ENCODE assay signal across 8 mouse cellular contexts in the genomic region with DNA sequence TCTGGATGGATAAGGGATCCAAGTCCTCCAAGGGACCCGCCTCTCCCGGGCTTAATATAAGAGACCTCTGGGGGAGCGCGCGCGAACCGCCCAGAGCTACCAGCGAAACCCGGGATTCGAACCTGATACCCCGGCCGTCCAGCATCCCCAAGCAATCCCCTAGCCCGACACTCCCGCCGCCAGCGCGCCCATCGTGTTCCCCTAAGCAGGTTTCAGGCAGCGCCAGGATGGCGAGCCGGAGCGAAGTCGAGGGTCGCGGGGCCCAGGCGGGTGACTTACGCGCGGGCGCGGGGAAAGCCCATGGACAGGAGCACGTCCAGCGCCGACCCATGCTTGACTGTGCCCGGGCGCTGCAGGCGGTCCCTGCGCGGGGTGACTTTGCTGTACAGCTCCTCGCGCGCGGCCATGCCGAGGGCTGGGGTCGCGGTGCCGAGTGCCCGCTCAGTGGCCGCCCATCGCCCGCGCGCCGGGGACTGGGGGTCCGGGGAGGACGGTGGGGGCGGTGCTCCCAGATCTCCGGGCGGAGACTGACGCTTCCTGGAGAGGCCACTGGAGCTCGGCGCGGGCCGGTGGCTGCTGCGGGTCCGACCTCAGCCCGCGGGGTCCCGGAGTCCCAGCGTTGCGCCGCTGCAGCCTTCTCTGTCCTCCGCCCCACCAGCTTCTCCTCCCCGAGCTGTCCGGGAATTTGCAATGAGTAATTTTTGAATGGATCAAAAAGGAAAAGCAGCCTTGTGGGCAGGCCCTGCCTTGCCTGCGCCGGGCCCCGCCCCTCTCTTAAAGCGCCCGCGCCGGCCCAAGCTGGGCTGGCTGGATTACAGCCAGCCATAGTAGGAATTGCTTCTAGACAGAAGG. TPM values are rescaled to one million over a fixed set of nuclear protein-coding genes. Genes with fewer than 3 reads are reported as not detected.
DNase-seq lines count a peak whose midpoint lies in the region; ATAC-seq lines count a peak whose summit lies in the region.

No protein-coding gene starts in this region.

- ATAC-seq in embryonic facial prominence, embryonic 12.5 days (ENCODE audit: insufficient number of reproducible peaks, insufficient read depth, low FRiP score, low TSS enrichment), result peak; percentile 80
- ATAC-seq in limb, embryonic 12.5 days (ENCODE audit: insufficient number of reproducible peaks, insufficient read depth, low FRiP score, low TSS enrichment, low read depth), result peak; percentile 88
- peak; percentile 92 for ATAC-seq in midbrain, embryonic 13.5 days

- H3K9ac ChIP-seq in embryonic facial prominence, embryonic 12.5 days, result peak overlapping the region; percentile 69
- H3K9ac ChIP-seq in limb, embryonic 12.5 days (replicated peaks), result peak overlapping the region; percentile 72
- peak overlapping the region; percentile 84 for H3K9ac ChIP-seq in midbrain, embryonic 13.5 days (replicated peaks)

- peaks cover 10% of the 10 kb centered on the region for H3K4me1 ChIP-seq in embryonic facial prominence, embryonic 12.5 days
- peaks cover 31% of the 10 kb centered on the region for H3K4me1 ChIP-seq in limb, embryonic 12.5 days (replicated peaks)
- H3K4me1 ChIP-seq in midbrain, embryonic 13.5 days (replicated peaks), result peaks cover 30% of the 10 kb centered on the region

- H3K27ac ChIP-seq in embryonic facial prominence, embryonic 12.5 days, result peak overlapping the region; percentile 59
- peak overlapping the region; percentile 73 for H3K27ac ChIP-seq in limb, embryonic 12.5 days
- H3K27ac ChIP-seq in midbrain, embryonic 13.5 days, result peak overlapping the region; percentile 90

- H3K9me3 ChIP-seq in embryonic facial prominence, embryonic 12.5 days, result 0 out of 2 replicates have a peak, but pooled peaks cover 2% of the 10 kb centered on the region
- no peaks in the 10 kb centered on the region for H3K9me3 ChIP-seq in limb, embryonic 12.5 days
- no peaks in the 10 kb centered on the region for H3K9me3 ChIP-seq in midbrain, embryonic 13.5 days

- under 1% methylated on average over 82 of the region's 82 CpGs for WGBS in embryonic facial prominence, embryonic 12.5 days
- WGBS in limb, embryonic 12.5 days, result under 1% methylated on average over 82 of the region's 82 CpGs
- under 1% methylated on average over 81 of the region's 82 CpGs for WGBS in midbrain, embryonic 13.5 days

- DNase-seq in layer of hippocampus, adult 11-12 months (ENCODE audit: low spot score), result peak; percentile 84
- no peak for DNase-seq in layer of hippocampus, adult 9-10 months (ENCODE audit: low spot score)
- DNase-seq in heart, adult 18-20 months, result peak; percentile 82 to 87
- peak; percentile 84 for DNase-seq in kidney, adult 18-20 months
- peak; percentile 35 to 63 for DNase-seq in spleen, adult 18-20 months

- H3K4me3 ChIP-seq in embryonic facial prominence, embryonic 12.5 days, result peak overlapping the region; percentile 61
- H3K4me3 ChIP-seq in limb, embryonic 12.5 days (replicated peaks), result peak overlapping the region; percentile 79
- H3K4me3 ChIP-seq in midbrain, embryonic 13.5 days (replicated peaks), result peak overlapping the region; percentile 65

- peak overlapping the region; percentile 88 for H3K4me2 ChIP-seq in embryonic facial prominence, embryonic 12.5 days (replicated peaks)
- H3K4me2 ChIP-seq in limb, embryonic 12.5 days, result peak overlapping the region; percentile 90
- H3K4me2 ChIP-seq in midbrain, embryonic 13.5 days (replicated peaks), result peak overlapping the region; percentile 63

- peaks cover 30% of the 10 kb centered on the region for H3K27me3 ChIP-seq in embryonic facial prominence, embryonic 12.5 days
- peaks cover 31% of the 10 kb centered on the region for H3K27me3 ChIP-seq in limb, embryonic 12.5 days
- H3K27me3 ChIP-seq in midbrain, embryonic 13.5 days, result peaks cover 23% of the 10 kb centered on the region

- H3K36me3 ChIP-seq in embryonic facial prominence, embryonic 12.5 days, result no peaks in the 10 kb centered on the region
- no peaks in the 10 kb centered on the region for H3K36me3 ChIP-seq in limb, embryonic 12.5 days
- H3K36me3 ChIP-seq in midbrain, embryonic 13.5 days, result no peaks in the 10 kb centered on the region

RNA-seq across cellular contexts. Expression of gene Ubash3b, which starts 4.3 kb away (rescaled TPM):
- 11.3 and 14.9 TPM in 2 replicates for polyA plus RNA-seq in embryonic facial prominence, embryonic 12.5 days (2016; fragmentation: Nextera tagmentation; extraction: Ambion mirVana)
- total RNA-seq in heart, adult 18-20 months (2021), result 1 to 10 TPM in 1 of 2 experiments, under 1 TPM in 1; 0.89 to 1.5 TPM
- polyA plus RNA-seq in limb, embryonic 12.5 days (2016; fragmentation: Nextera tagmentation; extraction: Ambion mirVana), result 6.5 and 7.8 TPM in 2 replicates
- 12.1 and 12.6 TPM in 2 replicates for polyA plus RNA-seq in midbrain, embryonic 13.5 days (2015; fragmentation: Nextera tagmentation; extraction: Ambion mirVana)
